Mouse (Mus musculus): ENCODE measurements around the gene Tpk1. TPM values are rescaled to one million over a fixed set of nuclear protein-coding genes. Genes with fewer than 3 reads are reported as not detected.
A peak's percentile ranks its signal among the peaks of the same experiment; 100 is the strongest.

The Tpk1 gene
- total RNA-seq, 2 experiments from 2014 or later, result 2.0 to 2.3 TPM

DNA sequence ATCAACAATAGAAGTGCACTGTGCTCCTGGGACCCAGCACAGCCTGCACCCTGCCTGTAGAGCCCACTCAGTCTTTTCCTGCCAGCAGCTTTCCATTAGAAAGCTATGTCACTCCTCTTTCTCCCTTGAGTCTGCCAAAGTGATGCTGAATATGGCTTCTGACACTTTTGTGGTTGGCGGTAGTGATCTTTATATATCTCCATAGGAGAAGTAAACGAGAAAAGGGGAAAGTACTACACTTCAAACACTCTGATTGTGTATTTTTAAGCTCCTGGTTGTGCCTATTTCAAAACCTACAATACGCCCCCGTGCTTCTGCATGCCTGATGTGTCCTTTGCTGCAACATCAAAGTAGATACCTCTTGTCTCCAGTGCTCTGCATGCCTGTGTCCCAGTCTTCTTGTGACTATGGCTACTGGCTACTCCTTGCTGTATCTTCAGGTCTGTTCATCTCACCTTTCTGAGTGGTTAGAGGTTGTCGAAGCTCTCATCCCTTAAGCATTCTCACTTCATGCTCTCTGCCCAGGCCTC is 302.7 kb downstream of the Tpk1 start:
- no peak for DNase-seq (ENCODE audit: low spot score in 2 of 2)

DNA sequence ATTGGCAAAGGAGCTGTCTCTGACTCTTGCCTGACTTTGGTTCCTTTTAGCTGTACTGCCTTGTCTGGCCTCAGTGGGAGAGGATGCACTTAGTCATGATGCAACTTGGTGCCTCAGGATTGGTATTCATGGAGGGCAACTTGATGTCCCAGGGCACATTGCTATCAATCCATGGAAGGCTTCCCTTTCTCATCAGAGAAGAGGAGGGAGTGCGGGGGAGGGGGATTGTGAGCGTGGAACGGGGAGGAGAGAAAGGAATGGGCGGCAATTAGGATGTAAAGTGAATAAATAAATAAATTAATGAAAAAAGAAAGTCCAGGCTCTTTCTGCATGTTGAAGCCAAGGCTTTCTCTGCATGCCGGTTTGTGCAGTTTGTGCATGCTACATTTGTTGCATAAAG is 304.8 kb downstream of the Tpk1 start:
- DNase-seq (ENCODE audit: low spot score in 2 of 2), result no peak

DNA sequence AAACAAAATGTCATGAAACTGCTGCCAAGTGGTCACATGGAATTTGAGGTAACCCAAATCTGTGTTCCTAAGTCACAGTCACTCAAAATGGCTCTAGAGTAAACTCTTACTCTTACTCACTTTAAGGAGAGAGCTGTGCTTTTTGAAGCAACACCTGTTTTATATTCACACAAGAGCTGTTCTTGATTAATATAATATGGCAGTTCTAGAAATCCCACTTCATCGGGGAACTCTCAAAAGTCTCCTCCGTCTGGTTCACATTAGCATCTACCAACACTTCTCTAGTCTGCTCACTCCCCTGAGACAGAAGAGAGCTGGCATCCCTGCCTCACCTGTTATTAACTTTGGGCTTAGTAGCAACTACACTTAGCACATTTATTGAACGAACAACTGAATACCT is 305.9 kb downstream of the Tpk1 start:
- no peak for DNase-seq (ENCODE audit: low spot score in 2 of 2)

DNA sequence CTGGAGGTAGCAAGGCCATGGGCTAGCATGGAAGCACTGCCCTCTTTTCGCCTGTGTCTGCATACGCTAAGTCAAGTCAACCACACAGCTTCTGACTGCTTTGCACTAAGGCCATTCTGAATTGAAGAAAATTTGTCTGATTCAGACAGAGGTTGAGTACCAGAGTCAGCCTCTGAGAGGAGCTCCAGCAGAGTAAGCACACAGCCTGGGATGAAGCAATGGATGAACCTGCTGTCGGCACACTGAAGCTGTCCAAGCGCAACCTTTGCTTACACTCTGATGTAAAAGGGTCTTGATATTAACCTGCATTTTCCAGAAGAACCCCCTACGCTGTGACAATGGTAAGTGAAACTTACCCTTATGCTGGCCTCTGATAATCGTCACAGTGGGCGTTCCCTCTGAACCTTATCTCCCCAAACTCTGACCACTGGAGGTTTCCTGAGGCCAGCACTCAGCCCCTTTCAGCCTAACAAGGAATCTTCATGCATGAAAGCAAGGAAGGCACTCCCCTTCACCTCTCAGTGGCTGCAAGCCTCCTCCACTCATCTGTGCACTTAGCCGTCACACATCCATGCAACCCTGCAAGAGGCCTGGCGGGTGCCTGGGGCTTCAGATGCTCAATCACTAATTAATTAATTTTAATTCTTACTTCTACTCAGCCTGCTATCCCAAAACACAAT is 311.4 kb downstream of the Tpk1 start:
- DNase-seq (ENCODE audit: low spot score in 2 of 2), result no peak

DNA sequence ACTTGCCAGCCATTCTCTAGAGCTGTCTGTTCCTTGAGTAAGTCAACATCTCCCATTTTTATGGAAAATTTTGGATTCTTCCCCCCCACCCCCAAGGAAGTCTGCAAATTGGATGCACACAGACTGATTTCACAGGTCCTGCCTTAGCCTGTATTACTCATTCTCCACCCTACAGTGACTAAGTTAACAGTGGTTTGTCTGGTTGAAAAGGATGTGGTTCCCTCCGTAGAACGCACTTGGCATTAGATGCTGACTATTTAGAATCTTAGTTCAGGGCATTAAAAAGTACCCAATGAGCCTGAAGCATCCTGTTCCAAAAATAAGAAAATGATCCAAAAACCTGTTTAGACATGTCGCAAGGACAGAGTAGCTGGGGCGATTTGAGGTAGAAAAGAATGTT is 312.6 kb downstream of the Tpk1 start:
- DNase-seq (ENCODE audit: low spot score in 2 of 2), result no peak

DNA sequence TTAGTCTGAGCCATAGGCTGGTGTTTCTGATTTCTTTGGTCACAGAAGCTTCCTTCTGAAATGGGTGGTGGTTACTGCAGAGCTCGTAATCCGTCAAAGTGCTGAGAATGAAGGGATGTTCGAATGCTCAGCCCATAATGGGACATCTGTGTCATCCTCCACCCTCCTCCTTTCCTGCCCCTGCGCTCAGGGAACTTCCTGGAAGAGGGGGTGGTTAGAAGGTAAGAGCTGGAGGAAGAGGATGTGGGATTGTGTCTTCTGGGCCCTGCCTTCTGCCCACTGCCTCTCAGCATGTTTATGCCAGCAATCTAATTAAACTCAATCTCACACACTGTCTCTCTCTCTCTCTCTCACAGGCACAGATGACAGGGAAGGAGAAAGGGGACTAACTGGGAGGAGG is 317.0 kb downstream of the Tpk1 start:
- no peak for DNase-seq (ENCODE audit: low spot score in 2 of 2)

DNA sequence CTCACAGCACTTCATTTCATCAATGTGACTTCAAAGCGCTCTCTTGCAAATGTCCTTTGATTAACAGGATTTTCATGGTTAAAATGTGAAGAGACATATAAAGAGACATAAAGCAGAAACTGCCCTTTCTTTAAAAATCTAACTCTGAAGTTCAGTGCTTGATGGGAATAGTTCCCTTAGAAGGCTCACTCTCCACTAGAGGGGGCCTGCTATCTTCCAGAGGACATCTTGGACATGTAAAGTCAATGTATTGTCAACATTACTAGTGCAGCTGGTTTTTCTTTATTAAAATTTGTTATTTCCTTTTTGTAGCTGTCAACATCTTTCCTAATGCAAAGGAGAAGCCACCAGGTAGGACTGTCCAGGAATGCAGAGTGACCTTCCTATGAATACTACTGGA is 318.4 kb downstream of the Tpk1 start:
- no peak for DNase-seq (ENCODE audit: low spot score in 2 of 2)

DNA sequence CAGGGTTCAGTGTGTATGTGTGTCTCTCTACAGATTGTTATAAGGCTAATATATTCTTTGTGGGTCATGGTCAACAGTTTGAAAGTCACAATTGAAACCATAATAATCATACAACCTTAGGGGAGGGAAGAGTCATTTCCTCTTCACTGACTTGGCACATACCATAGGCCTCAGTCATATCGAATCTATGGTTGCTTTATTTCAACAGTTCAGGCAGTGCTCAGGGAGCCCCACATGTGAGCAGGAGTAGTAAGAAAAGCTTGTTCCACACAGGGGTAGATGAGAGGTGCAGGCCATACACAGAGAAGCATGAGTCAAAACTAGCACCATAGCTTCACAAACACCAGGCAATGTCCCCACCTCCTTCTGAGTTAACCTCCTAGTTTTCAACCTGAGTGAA is 323.1 kb downstream of the Tpk1 start:
- DNase-seq (ENCODE audit: low spot score in 2 of 2), result no peak

DNA sequence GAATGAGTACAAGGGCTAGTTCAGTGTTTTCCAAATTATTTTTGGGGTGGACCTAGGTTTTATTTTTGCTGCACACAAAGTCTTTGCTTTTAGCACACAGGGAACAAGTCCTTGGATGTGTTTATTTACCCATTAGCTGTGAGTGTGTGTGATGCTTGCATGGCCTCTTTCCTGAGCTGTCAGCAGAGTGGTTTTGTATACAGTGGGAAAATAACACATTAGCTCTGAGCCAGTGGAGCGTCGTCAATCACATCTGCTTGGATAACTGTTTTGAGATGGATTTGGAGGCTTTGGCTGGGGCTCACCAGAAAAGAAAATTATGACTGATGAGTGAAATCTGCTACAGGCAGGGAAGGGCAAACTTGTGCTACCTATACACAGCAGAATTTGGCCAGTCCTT is 323.7 kb downstream of the Tpk1 start:
- no peak for DNase-seq (ENCODE audit: low spot score in 2 of 2)

DNA sequence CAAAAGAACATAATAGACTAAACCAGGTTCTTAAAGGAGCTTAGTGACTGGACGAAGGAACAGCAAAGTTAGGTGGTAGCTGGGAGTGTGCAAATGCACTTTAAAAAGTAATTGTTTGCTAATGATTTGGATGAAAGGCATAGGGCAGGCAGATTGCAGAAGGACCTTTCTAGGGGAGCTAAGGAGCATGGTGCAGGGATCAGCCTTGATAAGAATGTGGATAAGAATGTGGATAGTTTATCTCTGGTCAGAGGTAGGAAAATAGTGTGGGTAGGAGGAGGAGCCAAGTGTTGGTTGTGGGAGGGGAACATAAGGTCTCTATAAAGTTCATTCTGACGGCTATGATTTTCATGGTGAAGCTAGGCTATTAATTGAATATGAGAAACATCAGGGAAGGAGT is 327.3 kb downstream of the Tpk1 start:
- DNase-seq (ENCODE audit: low spot score in 2 of 2), result no peak

DNA sequence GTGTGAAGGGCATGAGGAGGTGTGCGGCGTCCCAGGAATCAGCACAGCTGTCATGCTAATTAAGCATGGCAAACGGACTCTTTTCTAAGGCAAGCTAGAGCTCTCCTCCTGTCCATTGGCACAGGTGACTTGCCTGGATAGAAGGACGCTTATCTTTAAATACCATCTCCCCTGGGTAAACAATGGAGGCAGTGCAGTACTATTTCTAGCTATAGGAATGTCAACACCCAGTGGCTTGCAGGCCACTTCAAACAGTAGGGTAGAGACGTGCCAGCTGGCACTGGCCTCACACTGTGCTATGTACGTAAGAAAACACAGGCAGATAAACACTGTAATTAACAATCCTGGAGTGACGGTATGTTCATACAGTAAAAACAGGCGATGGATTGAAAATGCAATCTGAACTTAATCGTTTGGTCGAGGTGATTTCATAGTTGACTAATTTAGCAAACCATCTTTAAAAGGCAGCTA is 328.6 kb downstream of the Tpk1 start:
- DNase-seq (ENCODE audit: low spot score in 2 of 2), result no peak

DNA sequence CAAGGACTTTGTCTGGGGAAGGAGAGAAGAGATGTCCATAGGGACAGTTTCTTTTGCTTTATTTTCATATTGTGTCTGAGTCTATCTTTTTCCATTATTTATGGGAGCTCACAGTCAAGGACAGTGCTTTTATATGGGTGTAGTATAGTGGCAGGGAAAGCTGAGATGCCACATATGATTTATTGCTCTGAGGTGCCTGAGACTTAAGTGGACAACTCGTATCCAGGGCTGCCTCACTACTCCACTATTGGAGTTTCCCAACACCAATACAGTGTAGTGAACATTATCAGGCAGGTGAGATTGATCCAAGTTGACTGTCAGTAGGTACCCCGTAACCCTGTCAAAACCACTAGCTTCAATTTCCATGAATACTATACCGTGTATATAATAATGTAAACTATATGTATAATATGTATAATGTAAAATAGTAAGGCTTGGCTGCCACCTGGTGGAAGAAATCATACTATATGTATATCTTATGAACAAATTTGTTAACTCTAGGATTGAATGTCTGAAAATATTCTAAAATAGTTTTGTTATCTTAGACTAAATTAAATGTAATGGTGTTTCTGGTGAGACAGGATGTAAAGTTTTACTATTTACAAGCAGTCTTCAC is 330.4 kb downstream of the Tpk1 start:
- peak in 1 of 2 experiments; percentile 48 for DNase-seq (ENCODE audit: low spot score in 2 of 2)

DNA sequence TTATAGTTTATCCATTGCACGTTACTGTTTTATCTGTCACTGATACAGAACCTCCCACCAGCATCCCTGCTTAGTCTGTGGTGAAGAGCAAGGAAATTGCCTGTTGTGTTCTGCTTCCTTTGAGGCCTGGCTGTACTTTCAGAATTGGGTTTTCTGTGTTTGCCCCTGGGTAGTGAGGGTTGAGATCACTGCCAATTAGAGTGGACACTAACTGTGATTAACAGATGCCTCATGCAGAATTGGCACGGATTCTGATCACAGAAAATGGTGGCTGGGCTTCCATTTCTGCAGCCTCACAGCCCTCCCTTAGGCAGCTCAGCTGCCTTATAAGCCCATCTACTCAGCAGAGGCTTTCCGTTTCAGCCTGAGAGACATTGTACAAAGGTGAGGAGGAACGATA is 332.6 kb downstream of the Tpk1 start:
- no peak for DNase-seq (ENCODE audit: low spot score in 2 of 2)

DNA sequence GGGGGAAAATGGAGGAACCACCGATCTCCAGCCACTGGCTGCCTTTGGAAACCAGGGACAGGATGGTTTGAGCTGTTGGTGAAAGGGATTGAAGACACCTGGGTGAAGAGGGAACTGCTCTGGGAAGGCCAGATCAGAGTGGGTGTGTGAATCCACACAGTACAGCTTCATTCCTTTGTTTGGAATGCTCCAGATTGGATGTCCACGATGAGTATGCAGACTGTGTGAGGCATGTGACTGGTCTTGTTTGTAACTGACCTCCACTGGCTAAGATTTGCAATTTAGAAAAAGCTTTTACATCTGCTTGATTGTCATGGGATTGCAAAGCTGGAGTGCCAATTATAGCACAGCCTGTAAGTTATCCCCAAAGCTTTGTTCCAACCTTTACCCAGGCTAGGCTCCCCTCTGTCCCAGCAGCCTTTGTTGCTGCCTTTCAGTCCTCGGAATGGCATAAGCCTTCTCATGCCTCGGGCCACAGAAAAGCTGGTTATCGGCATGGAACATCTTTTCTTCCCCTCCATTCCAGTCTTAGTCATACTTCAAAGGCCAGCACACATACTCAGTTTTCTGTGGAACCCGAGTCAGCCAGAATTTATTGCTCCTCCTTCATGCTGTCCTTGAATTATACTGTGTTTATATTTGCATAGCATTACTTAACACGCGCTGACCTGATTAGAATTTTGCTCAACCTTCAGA is 353.0 kb downstream of the Tpk1 start:
- no peak for DNase-seq (ENCODE audit: low spot score in 2 of 2)

DNA sequence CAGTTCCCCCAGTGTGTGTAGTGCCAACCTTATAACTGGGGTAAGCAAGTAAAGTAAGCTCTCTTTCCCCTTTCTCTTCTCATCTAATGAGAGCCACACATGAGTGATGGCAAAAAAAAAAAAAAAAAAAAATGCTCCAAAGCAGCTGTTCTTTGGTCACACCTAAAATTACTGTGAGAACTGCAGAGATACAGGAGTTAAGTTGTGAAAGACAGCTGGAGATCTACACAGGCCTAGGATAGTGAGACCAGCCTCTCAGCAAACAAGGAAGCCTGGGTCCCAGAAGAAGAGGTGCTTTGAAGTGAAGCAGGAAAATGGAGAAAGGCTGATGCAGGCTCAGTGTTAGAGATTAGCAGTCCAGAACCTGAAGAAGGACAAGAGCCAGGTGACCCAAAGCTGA is 353.5 kb downstream of the Tpk1 start:
- no peak for DNase-seq (ENCODE audit: low spot score in 2 of 2)

DNA sequence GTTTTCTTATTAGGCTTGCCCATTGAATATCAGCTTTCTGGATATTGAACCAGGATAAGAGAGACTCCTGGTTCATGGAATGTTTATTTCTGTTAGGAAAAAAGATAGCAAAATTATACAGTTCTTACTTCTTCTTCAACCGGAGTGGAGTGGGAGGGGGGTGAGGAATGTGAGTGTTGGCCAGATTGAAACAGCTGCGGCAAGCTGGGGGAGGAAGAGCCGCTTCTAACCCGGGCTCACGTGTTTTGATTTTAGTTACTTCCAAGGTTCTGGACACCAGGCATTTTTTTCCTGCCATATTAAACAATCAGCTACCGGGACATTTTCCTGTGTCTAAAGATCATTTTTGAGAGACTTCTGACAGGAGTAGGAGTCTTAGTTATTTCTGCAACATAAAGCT is 356.0 kb downstream of the Tpk1 start:
- no peak for DNase-seq (ENCODE audit: low spot score in 2 of 2)

DNA sequence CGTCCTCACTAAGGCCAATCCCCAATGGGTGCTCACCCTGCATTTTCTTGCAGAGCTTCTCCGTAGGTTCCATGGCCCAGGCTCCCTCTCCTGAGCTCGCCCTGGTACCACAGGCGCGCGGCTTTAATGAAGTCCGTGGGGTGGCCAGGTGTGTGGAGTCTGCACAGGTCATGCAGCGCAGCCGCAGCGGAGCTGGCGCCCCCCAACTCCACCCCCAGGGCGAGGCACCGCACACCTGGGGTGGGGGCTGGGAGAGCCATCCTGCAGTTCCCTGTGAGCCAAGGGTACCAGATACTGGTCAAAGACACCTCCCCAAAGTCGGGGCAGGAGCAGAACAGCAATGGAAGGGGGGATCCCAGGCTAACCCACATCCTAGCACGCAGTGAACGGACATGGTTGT is 356.6 kb downstream of the Tpk1 start, which contains the start of gene Nobox:
Gene Nobox (minus strand): TSS at position 101 of the 400 bp plus-strand sequence.
- DNase-seq (ENCODE audit: low spot score in 2 of 2), result no peak

DNA sequence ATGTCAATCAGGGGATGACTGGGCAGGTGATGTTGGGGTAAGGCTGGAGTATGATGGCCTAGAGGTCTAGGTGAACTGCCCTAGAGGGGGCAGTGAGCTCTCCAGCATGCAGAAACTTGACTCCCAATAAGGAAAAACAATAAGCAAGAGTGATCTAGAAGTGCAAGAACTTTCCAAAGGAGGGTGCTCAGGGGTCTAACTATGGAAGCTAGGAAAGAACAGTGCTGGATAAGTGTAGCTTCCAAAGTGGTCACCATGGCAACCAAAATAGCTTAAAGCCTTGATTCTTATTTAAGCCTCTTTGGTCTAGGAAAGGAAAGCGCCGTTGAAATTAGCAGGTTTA is 368.6 kb downstream of the Tpk1 start:
- peak in 1 of 2 experiments; percentile 11 for DNase-seq (ENCODE audit: low spot score in 2 of 2)

DNA sequence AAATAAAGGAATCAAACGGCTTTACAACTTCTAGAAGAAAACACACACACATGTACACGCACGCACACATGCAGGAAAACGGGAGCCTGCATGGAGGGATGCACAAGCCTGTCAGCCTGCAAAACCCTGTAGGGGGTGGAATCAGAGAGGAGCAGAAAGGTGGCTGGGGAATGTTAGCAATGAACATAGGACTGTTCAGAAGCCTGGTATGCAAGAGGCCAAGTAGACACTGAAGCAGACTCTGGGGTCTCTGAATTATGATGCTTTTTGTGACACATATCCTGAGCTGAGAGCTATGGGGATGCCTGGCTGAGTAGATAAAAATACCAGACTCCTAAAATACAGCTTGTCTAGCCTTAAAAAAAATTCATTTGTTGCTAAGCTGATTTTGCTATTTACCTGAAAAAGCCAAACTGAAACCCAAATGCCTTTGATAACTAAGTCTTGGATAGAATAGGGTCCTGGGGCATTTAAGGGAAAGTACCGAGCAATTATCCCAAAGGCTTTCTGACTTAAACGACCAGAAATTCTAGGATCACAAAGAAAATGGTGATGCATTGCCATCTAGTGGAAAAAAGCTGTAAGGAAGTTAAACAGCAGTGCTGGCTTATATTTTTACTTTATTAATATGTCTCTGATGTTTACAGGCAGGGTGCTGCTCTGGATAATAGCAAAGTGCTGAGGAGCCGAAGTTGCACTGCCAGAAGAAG is 369.1 kb downstream of the Tpk1 start:
- peak; percentile 11 to 13 for DNase-seq (ENCODE audit: low spot score in 2 of 2)

DNA sequence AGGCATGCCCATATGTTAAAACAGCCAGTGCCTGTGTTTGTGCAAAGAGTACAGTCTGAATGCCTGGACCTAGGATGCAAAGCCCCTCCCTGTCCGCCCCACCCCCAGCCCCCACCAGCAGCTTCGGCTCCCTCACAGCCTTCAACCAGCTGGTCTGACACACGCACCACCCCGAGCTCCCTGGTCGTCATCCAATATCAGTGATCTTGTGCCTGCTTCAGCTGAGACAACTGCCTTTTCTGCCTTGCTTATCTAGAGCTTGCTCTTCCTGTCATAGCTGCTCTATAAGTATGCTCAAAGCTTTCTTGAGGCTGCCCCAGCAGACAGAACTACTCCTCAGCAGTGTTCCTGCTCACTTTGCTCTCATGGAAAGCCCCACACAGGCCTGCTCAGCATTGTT is 370.2 kb downstream of the Tpk1 start:
- DNase-seq (ENCODE audit: low spot score in 2 of 2), result peak in 1 of 2 experiments; percentile 8

Measured in left cerebral cortex, adult 18-20 months (tissue).